Mouse (Mus musculus) ovary, postnatal 14 days (tissue): Measurements from ENCODE around the gene Mon2.
A peak's percentile ranks its signal among the peaks of the same experiment; 100 is the strongest.
"Not testable (repeated sequence)": the region's sequence is repeated elsewhere in the genome, so short reads cannot be mapped to it uniquely, and the experiment has no call there.

ENCODE experiments used
- DNase-seq: peaks from one replicate; pipeline ENCODE4 v3.0.0; 2022; ENCODE audit warnings: low spot score

Mon2 gene

GRCm38 (mm10) chr10:122991648-122992047 is 84.7 kb downstream of the Mon2 start:
- DNase-seq, result no peak

- no peak for DNase-seq
Observed at GRCm38 (mm10) chr10:122991053-122991452, 85.3 kb downstream of the Mon2 start.

- no peak for DNase-seq
Observed at GRCm38 (mm10) chr10:122990606-122991005, 85.7 kb downstream of the Mon2 start.

GRCm38 (mm10) chr10:122989916-122990315 is 86.4 kb downstream of the Mon2 start:
- DNase-seq, result no peak

- DNase-seq, result no peak
Observed at GRCm38 (mm10) chr10:122988372-122988771, 87.9 kb downstream of the Mon2 start.

GRCm38 (mm10) chr10:122987671-122988128 is 88.6 kb downstream of the Mon2 start:
- peak; percentile 36 for DNase-seq

GRCm38 (mm10) chr10:122986320-122987225 is 89.7 kb downstream of the Mon2 start:
- DNase-seq, result peak; percentile 66

GRCm38 (mm10) chr10:122985515-122986319 is 90.6 kb downstream of the Mon2 start:
- DNase-seq, result peak; percentile 73

- DNase-seq, result peak; percentile 32
Observed at GRCm38 (mm10) chr10:122985252-122985514, 91.1 kb downstream of the Mon2 start.

- no peak for DNase-seq
Observed at GRCm38 (mm10) chr10:122984531-122985251, 91.6 kb downstream of the Mon2 start.

GRCm38 (mm10) chr10:122983579-122984530 is 92.5 kb downstream of the Mon2 start:
- DNase-seq, result no peak

GRCm38 (mm10) chr10:122982909-122983578 is 93.3 kb downstream of the Mon2 start:
- no peak for DNase-seq

GRCm38 (mm10) chr10:122980123-122980522 is 96.2 kb downstream of the Mon2 start:
- no peak for DNase-seq

GRCm38 (mm10) chr10:122979356-122979755 is 96.9 kb downstream of the Mon2 start:
- no peak for DNase-seq

GRCm38 (mm10) chr10:122976038-122976437 is 100.3 kb downstream of the Mon2 start:
- no peak for DNase-seq

GRCm38 (mm10) chr10:122973241-122973640 is 103.1 kb downstream of the Mon2 start:
- no peak for DNase-seq

GRCm38 (mm10) chr10:122970188-122970587 is 106.1 kb downstream of the Mon2 start:
- no peak for DNase-seq

- no peak for DNase-seq
Observed at GRCm38 (mm10) chr10:122966421-122966820, 109.9 kb downstream of the Mon2 start.

GRCm38 (mm10) chr10:122965650-122966049 is 110.7 kb downstream of the Mon2 start:
- not testable (repeated sequence) for DNase-seq

- no peak for DNase-seq
Observed at GRCm38 (mm10) chr10:122964241-122964636, 112.1 kb downstream of the Mon2 start.
